Mouse (Mus musculus): ENCODE results near the gene Pik3r5. TPM values are rescaled to one million over a fixed set of nuclear protein-coding genes. Genes with fewer than 3 reads are reported as not detected.

Pik3r5 gene
- polyA plus RNA-seq, 1 experiment from 2014 or later, result 0.90 TPM

DNA sequence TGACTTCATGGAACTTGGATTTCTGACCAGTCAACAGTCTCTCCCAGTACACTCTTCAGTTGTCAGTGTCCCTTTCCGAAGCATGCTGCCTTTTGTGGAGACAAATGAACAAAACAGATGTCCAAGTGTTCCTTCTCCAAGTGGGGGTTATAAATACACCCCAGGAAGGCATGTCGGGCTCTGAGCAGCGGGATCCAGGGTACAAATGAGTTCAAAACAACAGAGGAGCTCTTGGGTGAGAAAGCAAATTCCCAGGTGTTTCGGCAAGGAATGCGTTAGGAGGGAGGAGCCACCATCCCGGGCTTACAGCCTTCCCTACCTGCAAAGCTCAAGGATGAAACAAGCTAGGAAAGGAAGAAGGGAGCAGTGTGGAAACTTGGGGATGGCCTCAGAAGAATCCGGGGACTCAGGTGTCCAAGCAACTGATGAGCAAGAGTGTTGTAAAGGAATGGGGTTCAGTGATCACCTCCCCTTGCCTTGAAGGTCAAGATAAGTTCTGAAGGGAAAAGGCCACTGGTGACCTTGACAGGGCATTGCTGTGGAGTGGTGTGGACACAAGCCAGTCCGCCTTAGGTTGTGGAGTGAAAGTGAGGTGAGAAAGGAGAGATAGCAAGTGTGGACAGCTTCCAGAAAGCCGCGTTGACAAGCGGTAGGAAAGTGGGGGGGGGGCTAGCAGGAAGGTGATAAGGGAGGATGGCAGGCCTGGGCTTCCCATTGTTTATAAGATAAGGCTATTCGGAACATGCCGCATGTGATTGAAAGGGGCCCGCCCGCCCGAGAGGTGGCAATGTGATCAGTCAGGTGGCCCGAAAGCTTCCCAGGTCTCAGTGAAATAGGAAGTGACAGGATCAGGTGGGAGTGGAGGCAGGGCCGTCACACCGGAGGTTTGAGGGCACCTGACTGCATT, 41.3 kb upstream of the Pik3r5 start:
- DNase-seq (ENCODE audit: low spot score), result peak; percentile 21
- WGBS, result 7% methylated on average over 19 of the region's 19 CpGs

GRCm38 (mm10) chr11:68393897-68394490, 37.9 kb upstream of the Pik3r5 start:
- H3K27me3 ChIP-seq (ENCODE audit: low read depth, poor library complexity, severe bottlenecking), result peaks cover 98% of the 10 kb centered on the region
- H3K27ac ChIP-seq (replicated peaks), result no peak overlapping the region
- H3K4me1 ChIP-seq, result peaks cover 70% of the 10 kb centered on the region
- 19% methylated on average over 2 of the region's 2 CpGs for WGBS
- peaks cover 5% of the 10 kb centered on the region; the same call in 1 of the 2 replicates for H3K9me3 ChIP-seq (replicated peaks)
- no peak for DNase-seq (ENCODE audit: low spot score)
- H3K4me3 ChIP-seq, result no peak overlapping the region
- no peaks in the 10 kb centered on the region for H3K36me3 ChIP-seq

More for the DNA sequence above, 41.3 kb upstream of the Pik3r5 start:
- no peaks in the 10 kb centered on the region; the same call in 1 of the 2 replicates for H3K36me3 ChIP-seq
- H3K4me1 ChIP-seq, result peaks cover 81% of the 10 kb centered on the region
- peak overlapping the region; percentile 19; the same call in 1 of the 2 replicates for H3K27ac ChIP-seq (replicated peaks)
- no peak overlapping the region for H3K4me3 ChIP-seq
- no peaks in the 10 kb centered on the region for H3K9me3 ChIP-seq (replicated peaks)
- H3K27me3 ChIP-seq (ENCODE audit: low read depth, poor library complexity, severe bottlenecking), result peaks cover 98% of the 10 kb centered on the region

DNA sequence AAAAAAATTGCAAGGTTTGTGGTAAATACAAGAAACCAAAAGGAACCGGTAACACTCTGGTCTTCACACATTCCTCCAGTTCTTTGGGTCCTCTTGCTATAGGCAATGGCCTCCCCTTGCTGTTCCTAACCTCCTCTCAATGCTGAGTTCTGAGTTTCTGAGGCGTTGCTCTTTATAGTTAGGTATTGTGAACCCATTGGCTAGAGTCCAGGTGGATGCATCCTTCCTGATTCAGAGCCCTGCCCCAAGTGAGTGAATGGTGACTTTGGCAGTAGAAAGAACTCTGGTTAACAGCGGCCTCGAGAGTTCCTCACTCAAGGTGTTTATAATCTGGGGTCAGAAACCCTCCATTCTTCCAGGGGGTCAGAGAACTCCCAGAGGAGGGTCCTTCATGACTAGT, 37.2 kb upstream of the Pik3r5 start:
- Histone ChIP-seq H3K36me3 (no peaks in the 10 kb centered on the region), H3K4me1 (peaks cover 70% of the 10 kb centered on the region), H3K27ac (replicated peaks) (no peak overlapping the region), H3K9me3 (replicated peaks) (peaks cover 5% of the 10 kb centered on the region; the same call in 1 of the 2 replicates), H3K4me3 (no peak overlapping the region), H3K27me3 (ENCODE audit: low read depth, poor library complexity, severe bottlenecking) (peaks cover 98% of the 10 kb centered on the region)
- no peak for DNase-seq (ENCODE audit: low spot score)
- 42% methylated on average over 4 of the region's 4 CpGs for WGBS

DNA sequence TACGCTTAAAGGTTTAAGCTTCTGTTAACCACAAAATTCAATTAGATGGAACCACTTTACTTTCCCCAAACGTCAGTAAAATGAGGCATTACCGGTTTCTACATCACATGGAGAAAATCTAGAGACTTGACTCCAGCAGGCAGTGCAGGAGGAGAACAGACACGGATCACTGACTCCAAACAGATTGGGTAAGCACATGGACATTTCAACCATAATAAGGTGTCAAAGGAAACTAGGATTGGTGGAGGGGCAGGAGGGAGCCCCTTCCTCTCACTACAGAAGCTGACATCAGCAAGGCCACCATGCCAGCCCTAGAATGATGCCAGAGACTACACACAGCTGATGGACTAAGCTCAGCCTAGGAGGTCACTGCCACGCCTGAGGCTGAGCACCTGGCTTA, 36.4 kb upstream of the Pik3r5 start:
- 60% methylated on average over 5 of the region's 5 CpGs for WGBS
- DNase-seq (ENCODE audit: low spot score), result no peak
- H3K27me3 ChIP-seq (ENCODE audit: low read depth, poor library complexity, severe bottlenecking), result peaks cover 98% of the 10 kb centered on the region

GRCm38 (mm10) chr11:68398891-68399547, 32.9 kb upstream of the Pik3r5 start:
- Histone ChIP-seq H3K4me3 (peak overlapping the region; percentile 66), H3K27ac (replicated peaks) (peak overlapping the region; percentile 92), H3K9me3 (replicated peaks) (peaks cover 5% of the 10 kb centered on the region; the same call in 1 of the 2 replicates), H3K4me1 (peaks cover 70% of the 10 kb centered on the region), H3K36me3 (no peaks in the 10 kb centered on the region), H3K27me3 (ENCODE audit: low read depth, poor library complexity, severe bottlenecking) (peaks cover 100% of the 10 kb centered on the region)
- 3% methylated on average over 24 of the region's 24 CpGs for WGBS
- DNase-seq (ENCODE audit: low spot score), result no peak

More for the DNA sequence above, 36.4 kb upstream of the Pik3r5 start:
- Histone ChIP-seq H3K36me3 (no peaks in the 10 kb centered on the region), H3K4me3 (no peak overlapping the region), H3K27ac (replicated peaks) (no peak overlapping the region), H3K4me1 (peaks cover 70% of the 10 kb centered on the region), H3K9me3 (replicated peaks) (peaks cover 5% of the 10 kb centered on the region; the same call in 1 of the 2 replicates)

GRCm38 (mm10) chr11:68399548-68400020, 32.3 kb upstream of the Pik3r5 start:
- Histone ChIP-seq H3K4me1 (peaks cover 66% of the 10 kb centered on the region), H3K27me3 (ENCODE audit: low read depth, poor library complexity, severe bottlenecking) (peaks cover 99% of the 10 kb centered on the region), H3K9me3 (replicated peaks) (peaks cover 5% of the 10 kb centered on the region; the same call in 1 of the 2 replicates), H3K4me3 (peak overlapping the region; percentile 66), H3K27ac (replicated peaks) (peak overlapping the region; percentile 92), H3K36me3 (no peaks in the 10 kb centered on the region)
- WGBS, result 0% methylated on average over 46 of the region's 47 CpGs
- peak; percentile 91 for DNase-seq (ENCODE audit: low spot score)

DNA sequence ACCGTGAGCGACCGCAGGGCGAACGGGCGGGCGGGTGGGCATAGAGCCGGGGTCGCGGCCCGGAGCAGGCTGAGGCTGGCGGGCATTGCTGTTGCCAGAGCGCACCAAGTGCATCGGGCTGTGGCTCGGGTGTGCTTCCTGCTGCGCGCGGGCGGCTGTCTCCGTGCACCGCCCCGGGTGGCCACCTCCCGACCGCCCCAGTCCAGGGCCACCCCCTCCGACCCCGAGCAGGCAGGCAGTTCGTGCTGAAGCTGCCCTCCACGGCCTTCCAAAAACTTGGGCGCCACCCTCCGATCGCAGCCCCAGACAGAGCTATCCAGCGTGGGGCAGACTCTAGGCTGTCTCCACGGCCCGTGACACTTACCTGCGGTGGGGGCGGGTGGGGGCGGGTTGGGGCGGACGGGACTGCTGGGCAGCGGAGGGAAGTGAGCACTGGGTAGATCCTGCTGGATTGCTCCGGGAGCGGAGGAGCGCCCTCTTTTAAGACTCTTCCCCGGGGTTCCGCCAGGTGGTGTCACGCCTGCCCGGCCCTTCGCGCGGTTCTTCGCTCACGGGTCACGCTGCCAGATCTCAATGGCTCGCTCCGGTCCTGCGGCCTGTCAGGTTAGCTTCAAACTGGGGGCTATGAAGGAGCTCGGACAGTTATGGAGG, 31.8 kb upstream of the Pik3r5 start:
- H3K9me3 ChIP-seq (replicated peaks), result peaks cover 5% of the 10 kb centered on the region; the same call in 1 of the 2 replicates
- peaks cover 95% of the 10 kb centered on the region for H3K27me3 ChIP-seq (ENCODE audit: low read depth, poor library complexity, severe bottlenecking)
- H3K36me3 ChIP-seq, result no peaks in the 10 kb centered on the region
- DNase-seq (ENCODE audit: low spot score), result peak; percentile 75
- peaks cover 63% of the 10 kb centered on the region for H3K4me1 ChIP-seq
- H3K4me3 ChIP-seq, result peak overlapping the region; percentile 66
- under 1% methylated on average over 57 of the region's 57 CpGs for WGBS
- H3K27ac ChIP-seq (replicated peaks), result peak overlapping the region; percentile 92

DNA sequence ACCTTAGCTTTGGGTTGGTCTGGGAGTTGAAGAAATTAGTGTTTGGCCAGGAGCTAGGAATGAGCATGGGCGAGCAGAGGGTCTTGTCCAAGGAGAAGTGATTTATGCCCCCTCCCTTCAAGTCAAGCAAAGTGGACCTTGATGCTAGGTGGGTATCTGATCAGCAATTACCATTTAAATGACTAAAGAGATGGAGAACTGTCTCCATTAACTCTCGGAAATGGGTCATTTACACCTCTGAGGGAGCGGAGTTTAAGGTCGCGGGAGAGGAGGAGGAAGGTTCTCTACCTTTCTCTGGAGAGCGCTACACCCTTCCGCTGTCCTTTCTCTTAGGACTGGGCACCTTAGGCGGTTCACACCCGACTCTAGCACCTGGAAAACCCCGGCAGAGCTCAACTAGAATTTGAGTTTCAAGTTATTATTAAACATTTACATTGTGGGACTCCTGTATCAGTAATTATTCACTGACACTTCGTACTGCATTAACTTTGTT, 31.1 kb upstream of the Pik3r5 start, which contains the start of gene Ntn1:
Gene Ntn1 (minus strand): TSS at position 97 of the 493 bp plus-strand sequence.
- H3K36me3 ChIP-seq, result no peaks in the 10 kb centered on the region
- peaks cover 5% of the 10 kb centered on the region; the same call in 1 of the 2 replicates for H3K9me3 ChIP-seq (replicated peaks)
- peak within 1 kb of the TSS; percentile 66 for H3K4me3 ChIP-seq
- no peak for DNase-seq (ENCODE audit: low spot score)
- peaks cover 95% of the 10 kb centered on the region for H3K27me3 ChIP-seq (ENCODE audit: low read depth, poor library complexity, severe bottlenecking)
- H3K4me1 ChIP-seq, result peaks cover 56% of the 10 kb centered on the region
- 3% methylated on average over 11 of the region's 11 CpGs for WGBS
- peak within 1 kb of the TSS; percentile 92 for H3K27ac ChIP-seq (replicated peaks)

GRCm38 (mm10) chr11:68401428-68401827, 30.5 kb upstream of the Pik3r5 start:
- peaks cover 95% of the 10 kb centered on the region for H3K27me3 ChIP-seq (ENCODE audit: low read depth, poor library complexity, severe bottlenecking)
- peak overlapping the region; percentile 66 for H3K4me3 ChIP-seq
- no peak for DNase-seq (ENCODE audit: low spot score)
- WGBS, result 19% methylated on average over 5 of the region's 5 CpGs
- H3K27ac ChIP-seq (replicated peaks), result no peak overlapping the region
- H3K36me3 ChIP-seq, result no peaks in the 10 kb centered on the region
- no peaks in the 10 kb centered on the region for H3K9me3 ChIP-seq (replicated peaks)
- peaks cover 54% of the 10 kb centered on the region for H3K4me1 ChIP-seq

DNA sequence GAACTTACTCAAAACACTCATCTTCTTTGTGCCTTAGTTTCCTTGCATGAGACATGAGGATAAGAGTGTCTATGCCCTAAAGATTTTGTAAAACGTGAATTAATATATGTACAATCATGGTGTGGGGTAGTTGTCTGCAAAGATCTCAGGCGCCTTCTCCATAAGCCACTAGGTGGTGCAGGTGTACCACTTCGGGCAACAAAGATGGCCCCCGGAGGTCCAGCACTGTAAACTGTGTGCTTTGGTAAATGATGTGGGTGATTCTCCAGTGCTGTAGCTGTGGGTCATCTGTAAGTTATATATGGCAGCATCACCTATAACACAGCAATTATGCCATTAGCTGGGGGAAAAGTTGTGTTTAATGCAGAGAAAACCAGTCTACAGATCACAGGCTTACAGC, 27.7 kb upstream of the Pik3r5 start:
- Histone ChIP-seq H3K4me3 (no peak overlapping the region), H3K4me1 (peaks cover 40% of the 10 kb centered on the region), H3K36me3 (no peaks in the 10 kb centered on the region), H3K27me3 (ENCODE audit: low read depth, poor library complexity, severe bottlenecking) (peaks cover 83% of the 10 kb centered on the region), H3K9me3 (replicated peaks) (no peaks in the 10 kb centered on the region), H3K27ac (replicated peaks) (no peak overlapping the region)
- DNase-seq (ENCODE audit: low spot score), result no peak
- WGBS, result 63% methylated on average over 4 of the region's 4 CpGs

DNA sequence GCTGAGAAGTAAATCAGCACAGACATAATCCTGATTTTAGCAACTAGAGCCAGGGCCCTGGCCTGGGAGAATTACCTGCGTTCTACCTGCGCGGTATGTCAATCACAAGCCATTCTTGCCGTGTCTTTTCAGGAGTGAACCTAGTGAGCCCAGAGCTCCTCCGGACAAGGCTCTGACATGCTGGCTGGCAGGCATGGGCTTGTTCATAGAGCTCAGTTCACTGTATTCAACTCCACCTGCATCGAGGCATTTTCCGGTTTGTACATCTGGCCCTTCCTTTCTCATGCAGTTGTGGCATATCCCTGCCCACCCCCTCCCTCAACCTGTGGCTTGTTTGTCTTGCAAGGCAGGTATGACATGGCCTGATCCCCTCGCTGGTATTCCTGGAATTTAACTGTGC, 26.3 kb upstream of the Pik3r5 start:
- WGBS, result 89% methylated on average over 8 of the region's 8 CpGs
- H3K4me3 ChIP-seq, result no peak overlapping the region
- no peaks in the 10 kb centered on the region for H3K9me3 ChIP-seq (replicated peaks)
- no peak for DNase-seq (ENCODE audit: low spot score)
- H3K27ac ChIP-seq (replicated peaks), result no peak overlapping the region
- H3K4me1 ChIP-seq, result peaks cover 26% of the 10 kb centered on the region
- H3K27me3 ChIP-seq (ENCODE audit: low read depth, poor library complexity, severe bottlenecking), result peaks cover 69% of the 10 kb centered on the region
- no peaks in the 10 kb centered on the region for H3K36me3 ChIP-seq
